Mouse (Mus musculus): ENCODE results near the gene Zfp217. TPM values are rescaled to one million over a fixed set of nuclear protein-coding genes. Genes with fewer than 3 reads are reported as not detected.

Gene Zfp217
- polyA plus RNA-seq, 1 experiment from 2014 or later, result 4.5 TPM

DNA sequence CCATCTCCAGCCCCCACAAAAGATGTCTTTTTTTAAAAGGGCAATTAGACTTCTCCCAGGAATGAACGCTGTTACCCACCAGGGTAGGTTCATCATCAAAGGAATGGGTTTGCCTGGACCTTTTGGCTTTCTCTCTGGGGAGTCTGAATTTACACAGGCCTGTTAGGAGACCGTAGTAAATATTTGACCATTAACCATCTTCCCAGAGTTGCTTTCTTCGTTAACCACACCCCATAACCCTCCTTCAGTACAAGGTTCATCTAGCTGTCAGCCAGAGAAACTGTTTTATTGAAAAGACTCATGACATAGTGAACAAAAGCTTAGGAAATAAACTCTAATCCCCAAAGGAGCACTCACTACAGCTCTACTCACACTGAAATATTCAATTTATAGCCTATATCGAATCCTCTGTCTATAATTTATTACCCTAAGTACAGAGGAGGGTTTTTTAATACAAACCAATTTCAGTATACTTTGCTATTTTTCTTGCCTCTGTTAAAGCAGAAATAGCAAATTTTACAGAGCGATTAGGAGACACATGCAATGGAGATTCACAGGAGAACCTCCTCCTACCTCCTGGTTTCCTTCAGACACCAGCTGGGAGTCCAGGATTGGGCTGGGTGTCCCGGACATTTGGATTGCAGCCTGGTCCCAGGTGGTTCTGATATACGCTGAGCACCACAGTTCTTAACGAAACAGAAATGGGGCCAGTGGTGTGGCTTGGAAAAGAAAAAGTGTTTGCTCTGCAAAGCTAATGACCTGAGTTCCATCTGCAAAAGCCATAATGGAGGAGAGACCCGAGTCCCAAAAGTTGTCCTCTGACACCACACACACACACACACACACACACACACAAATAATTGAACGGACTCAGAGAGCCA, 56.1 kb downstream of the Zfp217 start:
- no peaks in the 10 kb centered on the region for H3K36me3 ChIP-seq
- no peak for ATAC-seq (ENCODE audit: insufficient number of reproducible peaks, insufficient read depth, low FRiP score, low TSS enrichment)
- H3K4me1 ChIP-seq, result no peaks in the 10 kb centered on the region
- no peak overlapping the region for H3K4me2 ChIP-seq (replicated peaks)
- no peak overlapping the region for H3K4me3 ChIP-seq
- no peak overlapping the region for H3K27ac ChIP-seq
- 75% methylated on average over 10 of the region's 10 CpGs for WGBS
- no peaks in the 10 kb centered on the region for H3K9me3 ChIP-seq
- H3K9ac ChIP-seq, result no peak overlapping the region
- no peaks in the 10 kb centered on the region for H3K27me3 ChIP-seq

DNA sequence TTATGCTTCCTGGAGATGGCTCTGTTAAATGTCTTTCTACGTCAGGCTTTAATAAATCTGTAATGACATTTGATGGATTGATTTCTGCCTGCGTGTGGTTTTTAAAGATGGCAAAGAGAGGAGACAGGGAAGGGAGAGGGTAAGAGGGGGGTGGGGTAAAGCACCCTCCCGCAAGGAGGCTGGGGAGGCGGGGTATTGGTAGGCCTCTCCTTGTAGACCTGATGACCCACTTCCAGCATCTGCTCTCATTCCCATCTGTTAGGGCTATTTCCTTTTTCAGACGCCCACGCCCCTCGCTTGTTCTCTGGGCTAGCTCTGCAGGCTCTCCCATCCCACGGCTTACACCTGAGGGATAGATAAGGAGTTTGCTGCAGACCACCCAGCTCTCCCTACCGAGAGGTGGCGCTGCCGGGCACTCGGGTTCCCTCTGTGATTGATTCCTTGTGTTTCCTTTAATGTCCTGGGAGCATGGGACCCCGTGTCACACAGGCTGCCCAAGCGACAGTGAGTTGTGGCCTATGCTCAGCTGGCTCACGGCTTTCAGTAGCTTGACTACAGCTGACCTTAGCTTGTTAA, 69.4 kb downstream of the Zfp217 start:
- H3K36me3 ChIP-seq, result no peaks in the 10 kb centered on the region
- H3K9me3 ChIP-seq, result no peaks in the 10 kb centered on the region
- no peak overlapping the region for H3K4me2 ChIP-seq (replicated peaks)
- WGBS, result 44% methylated on average over 15 of the region's 15 CpGs
- ATAC-seq (ENCODE audit: insufficient number of reproducible peaks, insufficient read depth, low FRiP score, low TSS enrichment), result no peak
- no peak overlapping the region for H3K9ac ChIP-seq
- no peak overlapping the region for H3K27ac ChIP-seq
- H3K4me1 ChIP-seq, result 0 out of 2 replicates have a peak, but pooled peaks cover 10% of the 10 kb centered on the region
- H3K4me3 ChIP-seq, result no peak overlapping the region
- no peaks in the 10 kb centered on the region for H3K27me3 ChIP-seq

DNA sequence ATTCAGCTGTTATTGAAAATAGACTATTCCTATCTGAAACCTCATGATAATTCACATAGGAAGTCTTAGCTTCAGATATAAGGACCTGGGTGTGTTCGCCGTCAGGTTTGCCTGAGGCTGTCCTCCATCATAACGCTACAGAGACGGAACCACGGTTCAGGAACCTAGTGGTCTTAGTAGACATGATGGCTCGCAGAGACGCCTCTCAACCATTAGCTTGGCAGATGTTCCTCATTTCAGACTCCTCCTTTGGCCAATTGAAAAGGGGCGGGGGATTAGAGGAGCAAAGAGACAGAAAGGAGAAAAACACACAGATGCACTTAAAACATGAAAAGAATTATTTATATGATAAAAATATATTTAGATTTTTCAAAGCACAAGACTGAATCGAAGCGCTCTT, 69.9 kb downstream of the Zfp217 start:
- Histone ChIP-seq H3K4me1 (0 out of 2 replicates have a peak, but pooled peaks cover 10% of the 10 kb centered on the region), H3K4me2 (replicated peaks) (no peak overlapping the region), H3K9ac (no peak overlapping the region), H3K36me3 (no peaks in the 10 kb centered on the region), H3K27ac (no peak overlapping the region), H3K4me3 (no peak overlapping the region), H3K27me3 (no peaks in the 10 kb centered on the region), H3K9me3 (no peaks in the 10 kb centered on the region)
- ATAC-seq (ENCODE audit: insufficient number of reproducible peaks, insufficient read depth, low FRiP score, low TSS enrichment), result no peak
- 65% methylated on average over 10 of the region's 10 CpGs for WGBS

DNA sequence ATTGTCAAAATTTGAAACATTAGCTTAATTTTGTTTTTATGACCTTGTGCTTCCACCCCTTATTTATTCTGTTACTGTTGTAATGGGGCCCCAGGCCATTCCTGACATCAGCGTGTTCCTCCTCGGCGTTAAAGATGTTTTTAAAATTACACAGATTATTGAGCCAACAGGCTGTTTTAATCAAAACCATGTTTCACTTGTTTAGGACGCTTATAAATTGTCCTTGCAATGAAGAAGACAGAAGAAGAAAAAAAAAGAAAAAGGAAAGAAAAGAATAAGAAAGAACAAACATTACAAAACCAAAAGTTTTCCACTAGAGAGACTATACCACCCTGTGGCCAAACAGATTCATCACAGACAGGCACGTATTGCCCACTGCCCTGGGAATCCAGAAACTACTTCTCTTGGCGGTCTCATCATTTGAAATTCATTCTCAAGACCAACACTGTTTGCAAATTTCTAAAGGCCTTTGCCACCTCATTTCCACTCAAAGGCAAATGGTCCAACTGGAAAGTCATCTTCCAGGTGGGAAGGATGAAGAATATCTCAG, 70.9 kb downstream of the Zfp217 start:
- H3K27ac ChIP-seq, result no peak overlapping the region
- H3K4me2 ChIP-seq (replicated peaks), result no peak overlapping the region
- no peak for ATAC-seq (ENCODE audit: insufficient number of reproducible peaks, insufficient read depth, low FRiP score, low TSS enrichment)
- H3K27me3 ChIP-seq, result no peaks in the 10 kb centered on the region
- no peak overlapping the region for H3K4me3 ChIP-seq
- H3K9ac ChIP-seq, result no peak overlapping the region
- H3K36me3 ChIP-seq, result no peaks in the 10 kb centered on the region
- WGBS, result 43% methylated on average over 6 of the region's 6 CpGs
- no peaks in the 10 kb centered on the region for H3K9me3 ChIP-seq
- 0 out of 2 replicates have a peak, but pooled peaks cover 10% of the 10 kb centered on the region for H3K4me1 ChIP-seq

DNA sequence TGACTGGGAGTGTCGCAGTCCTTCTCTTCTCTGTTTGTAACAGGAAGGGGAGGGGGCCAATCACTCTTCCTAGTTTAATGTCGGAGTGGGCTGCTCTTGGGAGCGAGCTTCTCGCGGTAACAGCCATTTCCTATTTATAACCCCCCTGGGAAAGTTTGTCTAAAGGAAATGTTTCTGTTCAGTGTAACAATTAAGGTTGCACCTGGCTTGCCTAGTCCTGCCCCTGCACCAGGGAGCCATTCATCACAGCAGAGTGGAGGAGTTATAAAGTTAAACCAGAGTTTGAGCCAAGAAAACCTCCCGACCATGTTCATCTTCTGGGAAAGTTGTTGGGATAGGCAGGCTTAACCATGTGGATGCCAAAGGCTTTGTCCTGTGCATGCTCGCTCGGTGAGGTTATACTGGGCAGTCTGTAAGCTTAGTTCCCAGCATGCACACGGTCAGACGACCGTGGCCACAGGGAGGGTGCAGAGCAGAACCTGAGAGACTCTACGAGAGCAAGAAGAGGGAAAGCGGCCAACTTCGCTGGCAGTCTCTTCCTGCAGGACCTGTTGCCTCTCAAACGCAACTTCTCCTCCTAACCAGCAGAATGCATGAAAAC, 77.2 kb downstream of the Zfp217 start:
- peak; percentile 60; the same call in 1 of the 2 replicates for ATAC-seq (ENCODE audit: insufficient number of reproducible peaks, insufficient read depth, low FRiP score, low TSS enrichment)
- Histone ChIP-seq H3K27me3 (no peaks in the 10 kb centered on the region), H3K27ac (no peak overlapping the region), H3K4me1 (0 out of 2 replicates have a peak, but pooled peaks cover 10% of the 10 kb centered on the region), H3K36me3 (no peaks in the 10 kb centered on the region), H3K9ac (no peak overlapping the region), H3K4me2 (replicated peaks) (peak overlapping the region; percentile 21; the same call in 1 of the 2 replicates), H3K4me3 (no peak overlapping the region), H3K9me3 (no peaks in the 10 kb centered on the region)
- WGBS, result 44% methylated on average over 15 of the region's 15 CpGs

DNA sequence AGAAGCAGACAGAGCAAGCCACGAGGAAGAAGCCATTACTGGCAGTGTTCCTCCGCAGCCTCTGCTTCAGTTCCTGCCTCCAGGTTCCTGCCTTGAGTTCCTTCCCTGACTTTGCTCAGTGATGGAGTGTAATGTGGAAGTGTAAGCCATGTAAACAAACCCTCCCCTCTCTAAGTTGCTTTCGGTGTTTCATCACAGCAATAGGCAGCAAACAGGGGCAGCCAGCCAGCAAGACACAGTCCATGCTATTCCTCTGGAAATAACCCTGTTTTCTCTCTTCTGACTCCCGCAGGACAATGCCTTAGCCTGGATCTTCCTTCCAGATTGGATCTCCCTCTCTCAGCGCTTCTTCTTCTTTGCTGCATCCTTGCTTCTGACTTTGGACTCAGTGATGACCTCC, 77.9 kb downstream of the Zfp217 start:
- no peak for ATAC-seq (ENCODE audit: insufficient number of reproducible peaks, insufficient read depth, low FRiP score, low TSS enrichment)
- no peaks in the 10 kb centered on the region for H3K27me3 ChIP-seq
- 0 out of 2 replicates have a peak, but pooled peaks cover 6% of the 10 kb centered on the region for H3K4me1 ChIP-seq
- H3K27ac ChIP-seq, result no peak overlapping the region
- H3K36me3 ChIP-seq, result no peaks in the 10 kb centered on the region
- 83% methylated on average over 5 of the region's 5 CpGs for WGBS
- no peak overlapping the region for H3K4me2 ChIP-seq (replicated peaks)
- H3K9ac ChIP-seq, result no peak overlapping the region
- no peaks in the 10 kb centered on the region for H3K9me3 ChIP-seq
- no peak overlapping the region for H3K4me3 ChIP-seq

DNA sequence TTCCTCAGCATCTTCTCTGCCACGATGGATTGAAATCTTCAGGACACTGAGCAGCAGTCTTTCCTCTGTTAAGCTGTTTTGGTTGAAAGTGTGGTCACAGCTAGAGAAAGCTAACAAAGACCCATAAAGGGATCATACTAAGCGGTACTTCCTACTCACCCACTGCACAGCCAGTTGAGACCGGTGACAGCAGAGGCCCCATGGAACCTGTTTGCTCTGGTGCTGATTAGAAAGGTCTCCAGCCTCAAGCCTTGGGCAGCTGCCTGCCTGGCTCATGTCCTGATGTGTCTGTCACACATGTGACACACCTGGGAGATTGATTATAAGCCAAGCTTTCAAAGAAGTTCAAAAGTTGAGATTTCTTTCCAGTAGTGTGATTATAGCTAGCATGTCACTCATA, 85.5 kb downstream of the Zfp217 start:
- WGBS, result 76% methylated on average over 3 of the region's 3 CpGs
- no peak for ATAC-seq (ENCODE audit: insufficient number of reproducible peaks, insufficient read depth, low FRiP score, low TSS enrichment)
- Histone ChIP-seq H3K36me3 (no peaks in the 10 kb centered on the region), H3K9me3 (no peaks in the 10 kb centered on the region), H3K4me2 (replicated peaks) (no peak overlapping the region), H3K9ac (no peak overlapping the region), H3K27me3 (no peaks in the 10 kb centered on the region), H3K27ac (no peak overlapping the region), H3K4me3 (no peak overlapping the region), H3K4me1 (no peaks in the 10 kb centered on the region)

DNA sequence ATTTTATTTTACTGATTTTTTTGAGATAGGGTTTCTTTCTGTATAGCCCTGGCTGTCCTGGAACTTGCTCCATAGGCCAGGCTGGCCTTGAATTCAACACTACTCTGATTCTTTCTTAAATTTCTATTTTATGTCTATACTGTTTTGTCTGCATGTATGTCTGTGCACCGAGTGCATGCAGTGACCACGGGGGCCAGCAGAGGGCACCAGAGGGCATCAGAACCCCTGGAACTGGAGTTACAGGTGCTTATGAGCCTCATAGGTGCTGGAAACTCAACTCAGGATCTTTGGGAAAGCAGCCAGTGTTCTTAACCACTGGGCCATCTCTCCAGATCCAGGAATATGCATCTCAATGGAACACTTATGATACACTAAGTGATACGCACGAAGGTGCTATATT, 87.8 kb downstream of the Zfp217 start:
- Histone ChIP-seq H3K27ac (no peak overlapping the region), H3K4me1 (no peaks in the 10 kb centered on the region), H3K4me3 (no peak overlapping the region), H3K9ac (no peak overlapping the region), H3K4me2 (replicated peaks) (no peak overlapping the region), H3K27me3 (no peaks in the 10 kb centered on the region), H3K9me3 (no peaks in the 10 kb centered on the region), H3K36me3 (no peaks in the 10 kb centered on the region)
- WGBS, result 66% methylated on average over 4 of the region's 4 CpGs
- ATAC-seq (ENCODE audit: insufficient number of reproducible peaks, insufficient read depth, low FRiP score, low TSS enrichment), result no peak

DNA sequence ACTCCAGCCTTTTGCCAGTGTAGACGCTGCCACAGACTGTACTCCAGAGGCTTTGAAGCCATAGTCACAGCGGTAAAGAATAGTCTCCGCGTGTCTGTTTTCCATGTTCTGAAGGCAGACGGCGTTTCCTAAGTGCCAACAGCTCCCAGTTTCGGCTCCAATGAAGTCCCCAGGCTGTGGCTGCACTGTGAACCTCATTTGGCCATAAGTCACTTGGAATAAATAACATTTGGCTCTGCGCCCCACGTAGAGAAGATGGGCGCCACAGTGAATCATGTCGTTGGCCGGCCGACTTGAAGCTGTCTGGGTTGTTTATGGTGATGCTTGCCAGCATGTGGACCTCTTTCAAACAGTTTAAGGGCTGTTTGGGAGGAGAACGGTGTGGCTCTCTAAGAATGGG, 89.1 kb downstream of the Zfp217 start:
- Histone ChIP-seq H3K4me2 (replicated peaks) (no peak overlapping the region), H3K9ac (no peak overlapping the region), H3K27me3 (no peaks in the 10 kb centered on the region), H3K9me3 (no peaks in the 10 kb centered on the region), H3K27ac (no peak overlapping the region), H3K36me3 (no peaks in the 10 kb centered on the region), H3K4me1 (no peaks in the 10 kb centered on the region), H3K4me3 (no peak overlapping the region)
- WGBS, result 91% methylated on average over 14 of the region's 14 CpGs
- no peak for ATAC-seq (ENCODE audit: insufficient number of reproducible peaks, insufficient read depth, low FRiP score, low TSS enrichment)
